15 mouse cellular contexts compared by ENCODE assay signal in the genomic region with DNA sequence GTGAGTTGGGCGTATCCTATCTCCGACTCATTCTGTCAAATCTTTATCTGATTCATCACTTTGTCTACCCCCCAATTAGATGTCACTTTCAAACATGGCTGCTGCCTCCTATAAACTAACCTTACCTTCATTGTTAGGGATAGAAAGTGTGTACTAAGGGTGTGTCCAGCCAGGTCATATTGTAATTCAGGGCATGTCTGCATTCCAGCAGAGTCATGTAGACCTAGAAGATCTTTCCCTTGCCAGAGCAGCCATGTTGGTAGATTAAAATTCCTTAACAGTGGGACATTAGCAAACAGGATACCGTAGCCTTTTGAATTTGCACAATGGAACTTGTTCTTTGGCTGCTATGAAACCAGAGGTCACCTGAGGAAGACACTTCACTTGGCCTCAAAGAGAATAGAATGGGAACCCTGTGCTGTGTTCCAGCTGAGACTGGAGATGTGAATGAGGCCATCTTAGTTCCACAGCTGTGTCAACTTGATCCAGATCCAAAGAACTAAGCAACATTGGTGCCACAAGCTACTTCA.
"Had no signal": no experiment of that assay in that cellular context is flagged by ENCODE, and none has a peak within 500 bp of the region (broad histone marks: within the 10 kb centered on the region; RNA-seq: fewer than 3 reads in every experiment).

No protein-coding gene starts in this region.

- H3K4me1 ChIP-seq: midbrain, embryonic 13.5 days; midbrain, embryonic 15.5 days; stomach, embryonic 15.5 days had no signal

- H3K36me3 ChIP-seq: midbrain, embryonic 13.5 days; midbrain, embryonic 15.5 days; neural tube, embryonic 12.5 days; stomach, embryonic 15.5 days had no signal

- H3K4me3 ChIP-seq: megakaryocyte, embryonic 14.5 days; midbrain, embryonic 13.5 days; midbrain, embryonic 15.5 days; neural tube, embryonic 12.5 days; stomach, embryonic 15.5 days had no signal

- H3K27ac ChIP-seq: macrophage; midbrain, embryonic 13.5 days; midbrain, embryonic 15.5 days; neural tube, embryonic 12.5 days; stomach, embryonic 15.5 days; stomach, postnatal 0 days had no signal

- ATAC-seq: midbrain, embryonic 13.5 days; midbrain, embryonic 15.5 days had no signal

- H3K9me3 ChIP-seq: megakaryocyte, embryonic 14.5 days; midbrain, embryonic 13.5 days; midbrain, embryonic 15.5 days; neural tube, embryonic 12.5 days; stomach, embryonic 15.5 days had no signal

- H3K9ac ChIP-seq: lung, embryonic 14.5 days; midbrain, embryonic 13.5 days; midbrain, embryonic 15.5 days; neural tube, embryonic 12.5 days; stomach, embryonic 15.5 days had no signal

- H3K4me2 ChIP-seq: lung, embryonic 14.5 days; midbrain, embryonic 11.5 days; midbrain, embryonic 13.5 days; midbrain, embryonic 15.5 days; neural tube, embryonic 12.5 days; stomach, embryonic 15.5 days had no signal

- DNase-seq: lung, adult 18-20 months; lung, embryonic 14.5 days; lung, postnatal 10 days; right cerebral cortex, postnatal 14 days; thymus, adult 2 months; thymus, postnatal 25 days; thymus, postnatal 4 days had no signal

- H3K27me3 ChIP-seq: megakaryocyte, embryonic 14.5 days; midbrain, embryonic 13.5 days; midbrain, embryonic 15.5 days; neural tube, embryonic 12.5 days; stomach, embryonic 15.5 days had no signal
